ENCODE assay signal across 17 mouse cellular contexts in genomic region chr11:104292443-104293220, GRCm38 (mm10).
DNase-seq lines count a peak whose midpoint lies in the region; ATAC-seq lines count a peak whose summit lies in the region.
"Had no signal": no experiment of that assay in that cellular context is flagged by ENCODE, and none has a peak within 500 bp of the region (broad histone marks: within the 10 kb centered on the region; RNA-seq: fewer than 3 reads in every experiment).

No protein-coding gene starts in this region.

- H3K4me1 ChIP-seq in heart, embryonic 11.5 days (ENCODE audit: control insufficient read depth, insufficient read depth, low read length), result peaks cover 9% of the 10 kb centered on the region
- peaks cover 31% of the 10 kb centered on the region for H3K4me1 ChIP-seq in embryonic facial prominence, embryonic 10.5 days
- H3K4me1 ChIP-seq in liver, embryonic 12.5 days, result peaks cover 65% of the 10 kb centered on the region
- H3K4me1 ChIP-seq in stomach, embryonic 15.5 days, result peaks cover 12% of the 10 kb centered on the region

- H3K36me3 ChIP-seq in heart, embryonic 11.5 days (ENCODE audit: control insufficient read depth, insufficient read depth, low read length), result no peaks in the 10 kb centered on the region
- H3K36me3 ChIP-seq in embryonic facial prominence, embryonic 10.5 days (replicated peaks), result no peaks in the 10 kb centered on the region
- H3K36me3 ChIP-seq in liver, embryonic 12.5 days, result no peaks in the 10 kb centered on the region
- H3K36me3 ChIP-seq in stomach, embryonic 15.5 days, result no peaks in the 10 kb centered on the region
- H3K36me3 ChIP-seq: lung, embryonic 15.5 days had no signal

- H3K9ac ChIP-seq in heart, embryonic 11.5 days (ENCODE audit: low read depth, low read length), result 0 out of 2 replicates have a peak overlapping the region, but pooled peaks have one; percentile 39
- no peak overlapping the region for H3K9ac ChIP-seq in liver, embryonic 12.5 days
- H3K9ac ChIP-seq in stomach, embryonic 15.5 days, result no peak overlapping the region
- H3K9ac ChIP-seq: hindbrain, embryonic 14.5 days; lung, embryonic 15.5 days; neural tube, embryonic 12.5 days had no signal

- H3K27ac ChIP-seq in heart, embryonic 11.5 days (ENCODE audit: low read depth, low read length), result peak overlapping the region; percentile 87
- peak overlapping the region; percentile 27; the same call in 1 of the 2 replicates for H3K27ac ChIP-seq in embryonic facial prominence, embryonic 10.5 days (replicated peaks)
- peak overlapping the region; percentile 82 for H3K27ac ChIP-seq in liver, embryonic 12.5 days
- H3K27ac ChIP-seq in stomach, embryonic 15.5 days, result no peak overlapping the region
- H3K27ac ChIP-seq: hindbrain, embryonic 14.5 days; lung, embryonic 15.5 days; neural tube, embryonic 12.5 days had no signal

- peak overlapping the region; percentile 19; the same call in 1 of the 2 replicates for H3K4me2 ChIP-seq in heart, embryonic 11.5 days
- H3K4me2 ChIP-seq in liver, embryonic 12.5 days, result peak overlapping the region; percentile 43
- no peak overlapping the region for H3K4me2 ChIP-seq in stomach, embryonic 15.5 days
- H3K4me2 ChIP-seq: hindbrain, embryonic 14.5 days; lung, embryonic 15.5 days; neural tube, embryonic 12.5 days had no signal

- intact Hi-C loops in heart, postnatal 36 days (cut with DNase I), result no loop called here
- intact Hi-C loops in left cerebral cortex, postnatal 14 days (cut with DNase I), result no loop called here

- no peak for ATAC-seq in heart, embryonic 11.5 days (replicated peaks; ENCODE audit: insufficient number of reproducible peaks, low FRiP score, low TSS enrichment)
- ATAC-seq in liver, embryonic 12.5 days, result peak; percentile 6; the same call in 1 of the 2 replicates
- ATAC-seq in stomach, embryonic 15.5 days (ENCODE audit: insufficient read depth, low FRiP score, low read depth), result 0 out of 2 replicates have a peak, but pooled peaks have one; percentile 1

- H3K27me3 ChIP-seq in heart, embryonic 11.5 days (ENCODE audit: control insufficient read depth, insufficient read depth, low read length), result no peaks in the 10 kb centered on the region
- H3K27me3 ChIP-seq in embryonic facial prominence, embryonic 10.5 days (replicated peaks; ENCODE audit: low read depth, poor library complexity, severe bottlenecking), result 0 out of 2 replicates have a peak, but pooled peaks cover 3% of the 10 kb centered on the region
- no peaks in the 10 kb centered on the region for H3K27me3 ChIP-seq in liver, embryonic 12.5 days (replicated peaks)
- H3K27me3 ChIP-seq in stomach, embryonic 15.5 days (replicated peaks), result no peaks in the 10 kb centered on the region
- H3K27me3 ChIP-seq: lung, embryonic 15.5 days; neural tube, embryonic 12.5 days had no signal

- DNase-seq in heart, postnatal 36 days, result no peak
- DNase-seq in embryonic facial prominence, embryonic 10.5 days (ENCODE audit: low spot score), result no peak
- DNase-seq in urinary bladder, postnatal 4 days (ENCODE audit: low spot score in 2 of 2), result no peak
- no peak for DNase-seq in spleen, postnatal 4 days (ENCODE audit: low spot score in 2 of 2)
- DNase-seq in left cerebral cortex, postnatal 14 days (ENCODE audit: low spot score in 2 of 2), result no peak
- DNase-seq: adrenal gland, postnatal 14 days; cerebellum, postnatal 10 days; embryo, embryonic 11 days; kidney, adult 9 months; layer of hippocampus, postnatal 36 days; left cerebral cortex, postnatal 4 days had no signal

- no peak overlapping the region for H3K4me3 ChIP-seq in heart, embryonic 11.5 days (ENCODE audit: low read depth, low read length)
- no peak overlapping the region for H3K4me3 ChIP-seq in embryonic facial prominence, embryonic 10.5 days
- no peak overlapping the region for H3K4me3 ChIP-seq in liver, embryonic 12.5 days
- no peak overlapping the region for H3K4me3 ChIP-seq in stomach, embryonic 15.5 days (replicated peaks)
- H3K4me3 ChIP-seq: lung, embryonic 15.5 days; neural tube, embryonic 12.5 days had no signal

- H3K9me3 ChIP-seq in heart, embryonic 11.5 days (replicated peaks; ENCODE audit: control insufficient read depth, low read length), result no peaks in the 10 kb centered on the region
- no peaks in the 10 kb centered on the region for H3K9me3 ChIP-seq in embryonic facial prominence, embryonic 10.5 days
- H3K9me3 ChIP-seq in liver, embryonic 12.5 days (replicated peaks), result no peaks in the 10 kb centered on the region
- H3K9me3 ChIP-seq in stomach, embryonic 15.5 days, result no peaks in the 10 kb centered on the region
- H3K9me3 ChIP-seq: lung, embryonic 15.5 days; neural tube, embryonic 12.5 days had no signal

- 72% methylated on average over 7 of the region's 7 CpGs for WGBS in heart, embryonic 11.5 days (ENCODE audit: insufficient replicate concordance)
- 87% methylated on average over 7 of the region's 7 CpGs for WGBS in embryonic facial prominence, embryonic 10.5 days
- WGBS in liver, embryonic 12.5 days (ENCODE audit: insufficient replicate concordance), result 56% methylated on average over 7 of the region's 7 CpGs
- WGBS in stomach, embryonic 15.5 days, result 81% methylated on average over 7 of the region's 7 CpGs
